Mouse (Mus musculus) mesoderm, embryonic 11.5 days (tissue): ENCODE results near the gene Chd3.
"Not testable (repeated sequence)": the region's sequence is repeated elsewhere in the genome, so short reads cannot be mapped to it uniquely, and the experiment has no call there.

ENCODE experiments used
- DNase-seq: peaks from one replicate; pipeline ENCODE4 v3.0.0-alpha.2; 2012; ENCODE audit warnings: low read depth, low spot score

The Chd3 gene

GRCm38 (mm10) chr11:69406867-69407723, 37.9 kb upstream of the Chd3 start:
- no peak for DNase-seq

GRCm38 (mm10) chr11:69406282-69406681, 37.1 kb upstream of the Chd3 start:
- DNase-seq: no peak

DNA sequence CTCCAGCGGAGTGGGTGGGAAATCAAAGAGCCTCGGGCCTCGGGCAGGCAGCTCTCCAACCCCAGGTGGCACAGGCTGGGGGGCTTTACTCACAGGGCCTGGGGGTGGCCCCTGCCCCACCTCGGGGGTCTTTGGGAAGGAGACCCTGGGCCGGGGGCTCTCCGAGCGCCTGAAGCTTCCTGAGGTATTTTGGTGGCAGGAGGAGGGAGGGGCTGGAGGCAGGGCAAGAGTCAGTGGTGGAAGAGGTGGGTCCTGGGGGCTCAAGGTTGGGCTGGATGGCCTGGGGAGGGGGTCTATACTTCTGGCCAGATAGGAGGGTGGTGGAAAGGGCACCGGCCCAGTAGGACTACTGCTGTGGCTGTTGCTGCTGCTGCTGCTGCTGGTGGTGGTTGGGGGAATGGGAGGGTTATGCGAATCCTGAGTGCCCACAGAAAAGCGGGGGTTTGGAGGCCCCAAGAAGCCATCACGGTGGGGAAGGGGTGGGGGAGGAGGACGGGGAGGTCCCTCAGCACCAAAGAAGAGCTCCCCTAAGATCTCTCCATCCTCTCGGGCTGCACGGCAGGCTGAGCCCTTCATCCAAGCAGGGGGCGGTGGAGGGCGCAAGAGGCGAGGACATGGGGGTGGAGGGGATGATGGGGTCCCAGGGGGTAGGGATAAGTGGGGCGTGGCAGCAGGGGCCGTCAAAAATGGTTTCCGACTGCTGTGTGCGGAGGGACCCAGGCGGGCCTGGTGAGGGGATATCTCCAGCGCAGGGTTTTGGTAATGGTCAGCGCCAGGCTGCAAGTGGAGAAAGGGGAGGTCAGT, 36.4 kb upstream of the Chd3 start:
- DNase-seq: no peak

- no peak for DNase-seq
These were observed 35.6 kb upstream of the Chd3 start for GRCm38 (mm10) chr11:69404595-69405396.

DNA sequence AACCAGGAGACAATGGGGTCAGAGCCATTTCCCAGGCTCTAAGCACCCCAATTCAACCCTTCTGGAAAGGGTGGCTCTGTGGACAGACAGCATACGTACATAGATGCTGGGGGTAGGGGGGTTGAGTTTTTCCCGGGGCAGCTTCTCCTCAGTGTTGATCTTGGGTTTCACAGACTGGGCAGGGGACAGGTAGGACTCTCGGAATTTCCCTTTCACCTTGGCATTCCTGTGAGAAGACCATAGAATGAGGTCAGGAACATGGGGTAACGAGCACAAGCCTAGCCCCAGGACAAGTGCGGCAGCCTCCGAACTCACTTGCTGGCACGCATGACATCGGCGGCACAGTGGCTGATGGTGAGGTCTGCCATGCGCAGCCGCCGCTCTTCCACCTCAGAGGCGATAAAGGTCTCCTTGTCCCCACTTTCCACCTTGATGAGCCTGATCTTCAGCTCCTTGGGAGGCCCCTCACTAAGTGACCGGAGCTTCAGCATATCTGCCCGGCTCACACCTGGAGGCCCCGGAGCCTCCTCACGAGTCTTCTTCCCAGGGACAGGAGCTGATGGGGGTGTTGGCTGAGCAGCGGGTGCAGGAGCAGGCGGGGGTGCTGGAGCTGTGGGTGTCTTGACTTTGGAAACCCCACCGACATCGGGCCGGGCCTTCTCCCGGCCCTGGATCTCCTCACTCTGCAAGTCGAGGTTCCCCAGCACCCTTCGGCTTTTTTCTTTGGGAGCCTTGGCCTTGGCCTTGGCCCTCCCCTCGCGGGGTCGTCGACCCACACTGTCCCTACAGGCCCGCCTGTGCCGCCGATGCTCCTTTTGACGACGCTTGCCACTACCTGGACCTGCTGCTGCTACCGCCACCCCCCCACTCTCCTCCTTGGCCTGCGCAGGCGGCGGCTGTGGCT, 34.7 kb upstream of the Chd3 start:
- DNase-seq: no peak

DNA sequence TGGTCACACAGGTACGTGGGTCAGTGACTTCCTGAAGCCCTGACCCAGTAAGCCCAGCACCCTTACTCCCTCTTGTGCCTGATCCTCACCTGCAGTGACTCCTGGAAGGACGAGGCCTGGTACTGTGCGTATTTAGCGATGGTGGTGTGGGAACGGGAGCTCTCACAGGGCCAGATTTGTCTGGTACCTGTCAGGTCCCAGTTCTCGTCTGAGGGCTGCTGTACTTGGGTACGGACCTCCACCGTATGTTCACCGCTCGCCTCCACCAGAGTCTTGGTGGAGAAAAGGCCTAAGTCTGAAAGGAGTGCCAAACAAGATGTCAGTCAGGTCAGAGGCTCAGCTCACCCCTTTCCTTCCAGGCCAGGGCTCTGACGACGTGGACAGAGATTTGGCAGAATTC, 32.8 kb upstream of the Chd3 start:
- DNase-seq: no peak

GRCm38 (mm10) chr11:69401210-69401637, 32.0 kb upstream of the Chd3 start:
- peak; percentile 93 for DNase-seq

DNA sequence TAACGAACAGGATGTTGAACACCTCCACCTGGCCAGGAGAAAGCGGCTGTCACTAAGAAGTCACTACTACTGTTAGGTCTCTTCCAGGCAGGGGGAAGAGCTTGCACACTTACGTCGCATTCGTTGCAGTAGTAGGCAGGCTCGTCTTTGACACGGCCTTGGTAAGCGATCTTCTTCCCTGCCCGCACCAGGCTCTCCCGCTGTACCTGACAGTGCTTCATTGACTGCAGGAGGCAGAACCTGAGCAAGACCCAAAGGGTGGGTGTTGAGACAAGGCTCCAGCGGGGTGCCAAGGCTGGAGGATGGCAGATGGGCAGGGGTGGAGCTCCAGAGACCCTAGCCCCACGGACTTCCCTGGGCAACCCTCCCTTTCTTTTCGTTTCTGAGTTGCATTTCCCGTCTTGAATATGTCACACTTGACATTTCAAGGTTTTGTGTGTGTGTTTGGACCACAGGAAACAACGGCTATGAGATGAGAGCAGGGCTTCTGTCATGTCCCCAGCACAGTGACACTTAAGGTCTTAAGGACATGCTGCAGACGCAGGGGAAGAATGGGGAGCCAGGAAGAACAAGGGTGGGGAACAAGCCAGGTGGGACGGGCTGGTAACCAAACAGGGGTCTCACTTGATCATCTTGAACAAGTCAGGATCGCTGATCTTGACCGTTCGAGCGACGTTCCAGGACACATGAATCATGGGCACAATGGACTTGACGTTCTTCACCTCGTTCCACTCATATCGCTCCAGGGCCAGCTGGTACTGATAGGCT, 31.1 kb upstream of the Chd3 start:
- DNase-seq: no peak

DNA sequence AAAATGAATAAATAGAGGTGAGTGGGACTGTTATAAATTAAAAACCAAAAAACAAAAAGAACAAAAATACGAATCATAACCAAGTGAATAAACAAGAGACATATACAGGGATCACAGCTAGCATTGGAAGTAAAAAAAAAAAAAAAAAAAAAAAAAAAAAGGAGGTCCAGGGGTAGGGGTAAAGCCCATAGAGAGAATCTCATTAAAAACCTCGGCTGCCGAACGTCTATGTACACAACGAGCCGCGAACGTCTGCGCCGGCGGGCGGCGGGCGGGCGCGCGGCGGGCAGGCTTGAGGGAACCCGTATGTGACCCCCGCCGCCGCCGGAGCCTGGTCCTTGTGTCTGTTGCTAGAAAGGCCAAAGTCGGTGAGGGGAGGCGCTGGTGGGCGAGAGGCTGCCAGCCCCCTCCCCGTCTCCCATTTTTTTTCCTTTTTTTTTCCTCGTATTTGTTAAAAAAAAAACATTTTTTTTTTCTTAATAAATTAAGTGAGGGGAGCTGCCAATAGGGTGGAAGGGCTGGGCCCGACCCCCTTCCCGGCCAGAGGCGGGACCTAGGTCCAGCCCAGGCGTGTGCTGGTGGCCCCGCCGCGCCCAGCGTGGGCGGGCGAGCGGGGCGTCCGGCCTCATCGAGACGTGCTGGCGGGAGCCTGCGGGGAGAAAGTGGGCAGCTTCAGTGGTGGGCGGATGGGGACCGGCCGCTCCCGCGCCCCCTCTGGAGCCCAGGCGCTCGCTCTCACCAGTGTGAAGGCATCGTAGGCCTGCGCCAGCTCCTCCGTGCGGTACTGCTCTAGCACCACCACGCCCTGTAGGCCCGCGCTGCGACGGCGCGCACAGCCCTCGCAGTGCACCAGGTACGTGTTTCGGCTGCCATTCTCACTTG, 30.2 kb upstream of the Chd3 start:
- no peak for DNase-seq

GRCm38 (mm10) chr11:69398486-69399200, 29.4 kb upstream of the Chd3 start:
- no peak for DNase-seq

DNA sequence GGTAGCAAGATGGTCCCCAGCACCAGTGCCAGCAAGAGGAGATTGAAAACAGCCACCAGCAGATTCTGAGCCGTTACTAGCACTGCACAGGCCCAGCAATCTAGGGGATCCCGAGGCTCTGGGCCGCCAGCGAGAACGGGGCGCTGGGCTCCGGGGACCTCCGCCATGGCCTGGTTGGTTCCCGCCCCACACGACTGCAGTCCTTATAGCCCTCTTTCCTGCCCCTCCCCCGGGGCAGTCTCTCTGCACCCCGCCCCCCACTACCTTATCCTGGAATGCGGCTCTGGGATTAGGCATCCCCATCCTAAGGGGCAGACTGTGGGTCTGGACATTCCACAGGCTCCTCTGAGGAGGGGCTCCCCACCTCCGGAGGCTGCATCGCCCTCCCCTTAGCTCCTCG, 28.9 kb upstream of the Chd3 start, which contains the start of gene Tmem88:
Gene Tmem88 (minus strand): TSS at position 176 of the 400 bp plus-strand sequence.
- DNase-seq: no peak

GRCm38 (mm10) chr11:69397581-69398057, 28.4 kb upstream of the Chd3 start:
- DNase-seq: no peak

GRCm38 (mm10) chr11:69396772-69397171, 27.6 kb upstream of the Chd3 start:
- no peak for DNase-seq

- DNase-seq: peak; percentile 99
These were observed 26.6 kb upstream of the Chd3 start for GRCm38 (mm10) chr11:69395634-69396373.

GRCm38 (mm10) chr11:69395235-69395633, 26.0 kb upstream of the Chd3 start, which contains the start of the genes Naa38 and Cyb5d1:
TSS of gene Naa38 (plus strand) at chr11:69395487.
TSS of gene Cyb5d1 (minus strand) at chr11:69395631.
- peak; percentile 88 for DNase-seq

DNA sequence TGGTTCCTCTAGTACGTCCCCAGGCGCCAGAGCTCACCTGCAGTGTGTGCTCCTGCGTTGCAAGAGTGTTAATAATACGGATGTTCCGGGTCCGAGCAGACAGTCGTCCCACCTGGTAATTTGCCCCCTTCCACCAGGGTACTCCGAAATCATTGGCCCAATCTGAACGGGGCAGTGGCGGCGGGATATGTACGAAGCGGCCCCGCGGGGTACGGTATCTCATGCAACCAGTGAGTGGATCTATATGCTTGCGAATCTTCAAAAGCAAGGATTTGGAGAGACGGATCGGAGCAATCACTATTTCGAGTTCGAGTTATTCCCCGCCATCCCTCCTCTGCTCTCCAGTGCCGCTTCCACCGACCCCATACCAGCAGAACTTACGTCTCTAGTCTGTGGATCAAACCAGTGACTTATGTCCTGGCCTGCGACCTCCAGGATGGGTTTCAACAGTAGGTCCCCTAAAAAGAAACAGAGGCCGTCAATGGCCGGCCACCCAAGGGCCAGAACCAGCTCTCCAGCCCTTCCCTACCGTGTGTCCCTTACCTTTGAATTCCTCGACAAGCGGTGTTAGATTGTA, 25.5 kb upstream of the Chd3 start:
- not testable (repeated sequence) for DNase-seq
